36 mouse cellular contexts compared by ENCODE assay signal in genomic region chr17:8478554-8478953, GRCm38 (mm10). TPM values are rescaled to one million over a fixed set of nuclear protein-coding genes. Genes with fewer than 3 reads are reported as not detected.
"Had no signal": no experiment of that assay in that cellular context is flagged by ENCODE, and none has a peak within 500 bp of the region (broad histone marks: within the 10 kb centered on the region; RNA-seq: fewer than 3 reads in every experiment).

No protein-coding gene starts in this region.

- H3K4me1 ChIP-seq: heart, embryonic 13.5 days; heart, embryonic 15.5 days; hindbrain, embryonic 13.5 days; hindbrain, embryonic 15.5 days; liver, embryonic 12.5 days had no signal

- DNase-seq: gastrocnemius, postnatal 14 days; gastrocnemius, postnatal 36 days; heart, adult 18-20 months; heart, postnatal 14 days; heart, postnatal 36 days; kidney, adult 11 months; kidney, adult 2 months; kidney, adult 9 months; kidney, postnatal 14 days; kidney, postnatal 36 days; layer of hippocampus, adult 9-11 months; layer of hippocampus, postnatal 36 days; left cerebral cortex, postnatal 4 days had no signal

- H3K27ac ChIP-seq: heart, embryonic 13.5 days; heart, embryonic 15.5 days; hindbrain, embryonic 13.5 days; hindbrain, embryonic 15.5 days; hindbrain, postnatal 0 days; kidney, embryonic 15.5 days; kidney, postnatal 0 days; limb, embryonic 13.5 days; limb, embryonic 15.5 days; liver, embryonic 12.5 days; liver, embryonic 14.5 days had no signal

- H3K4me3 ChIP-seq: heart, embryonic 13.5 days; heart, embryonic 15.5 days; hindbrain, embryonic 13.5 days; hindbrain, embryonic 15.5 days; kidney, embryonic 15.5 days; limb, embryonic 13.5 days; limb, embryonic 15.5 days; liver, embryonic 12.5 days had no signal

- ATAC-seq: hindbrain, postnatal 0 days; intestine, embryonic 16.5 days; liver, embryonic 12.5 days had no signal

RNA-seq across cellular contexts. Expression of gene T, which starts 44.3 kb away (rescaled TPM):
- total RNA-seq: gastrocnemius, adult 8-10 months; gastrocnemius, postnatal 14 days; gastrocnemius, postnatal 36 days; heart, adult 18-20 months; heart, adult 8-10 months; heart, postnatal 14 days; heart, postnatal 36 days; hematopoietic stem cell, adult 5-6 weeks; layer of hippocampus, adult 18-20 months; layer of hippocampus, postnatal 14 days; layer of hippocampus, postnatal 36 days; left cerebral cortex, adult 8-10 months; left cerebral cortex, postnatal 25 days; liver, adult 2 months had no signal
- polyA plus RNA-seq: gonadal fat pad, adult 2 months; kidney, adult 2 months; large intestine, adult 2 months; liver, adult 2 months; liver, embryonic 12.5 days; liver, embryonic 16.5 days had no signal
